In genomic region chr13:93453275-93453674, GRCm38 (mm10) we compare ENCODE assay signal across 16 mouse cellular contexts. TPM values are rescaled to one million over a fixed set of nuclear protein-coding genes. Genes with fewer than 3 reads are reported as not detected.
DNase-seq lines count a peak whose midpoint lies in the region; ATAC-seq and TF ChIP-seq lines count a peak whose summit lies in the region.
"Had no signal": no experiment of that assay in that cellular context is flagged by ENCODE, and none has a peak within 500 bp of the region (broad histone marks: within the 10 kb centered on the region; RNA-seq: fewer than 3 reads in every experiment).

No protein-coding gene starts in this region.

- intact Hi-C loops in heart, postnatal 14 days (cut with DNase I) = loop anchor here (5.0 kb wide), 1 partner anchor 44 kb away; the partner anchor contains the start of gene Jmy

- H3K4me1 ChIP-seq in cerebellum, adult 2 months (ENCODE audit: control insufficient read depth, insufficient read depth, low read length) = peaks cover 5% of the 10 kb centered on the region; the same call in 1 of the 2 replicates
- H3K4me1 ChIP-seq: embryonic facial prominence, embryonic 15.5 days; intestine, embryonic 15.5 days; limb, embryonic 10.5 days; midbrain, embryonic 15.5 days; neural tube, embryonic 15.5 days had no signal

- WGBS in cerebellum, adult 2 months = 12% methylated on average over 6 of the region's 6 CpGs

- H3K4me3 ChIP-seq in cerebellum, adult 2 months (replicated peaks; ENCODE audit: insufficient read depth, low read depth, low read length) = no peak overlapping the region
- H3K4me3 ChIP-seq: embryonic facial prominence, embryonic 15.5 days; intestine, embryonic 15.5 days; limb, embryonic 10.5 days; midbrain, embryonic 15.5 days; neural tube, embryonic 15.5 days had no signal

- DNase-seq in frontal cortex, postnatal 25 days (ENCODE audit: low spot score in 2 of 2) = no peak
- DNase-seq in cerebellum, adult 2 months = peak; percentile 70 to 80
- DNase-seq in layer of hippocampus, adult 18-20 months (ENCODE audit: low spot score in 2 of 2) = peak; percentile 15 to 72
- peak; percentile 34 for DNase-seq in right cerebral cortex, postnatal 25 days
- DNase-seq in B cell, adult 2 months = no peak
- no peak for DNase-seq in heart, postnatal 14 days
- DNase-seq: kidney, postnatal 14 days had no signal

- no peak for TF ChIP-seq CTCF in cerebellum, adult 2 months (IDR thresholded peaks at IDR 0.05; ENCODE audit: borderline replicate concordance, insufficient read depth, low read depth, low read length)

- ATAC-seq in frontal cortex, adult (ENCODE audit: low TSS enrichment) = peak; percentile 91
- no peak for ATAC-seq in inflammation-experienced regulatory T-cells, adult 6 months
- ATAC-seq: intestine, embryonic 15.5 days; midbrain, embryonic 15.5 days had no signal

- peak overlapping the region; percentile 40 for H3K27ac ChIP-seq in cerebellum, adult 2 months (ENCODE audit: insufficient read depth, low read length)
- H3K27ac ChIP-seq: embryonic facial prominence, embryonic 15.5 days; intestine, embryonic 15.5 days; limb, embryonic 10.5 days; macrophage; midbrain, embryonic 15.5 days; neural tube, embryonic 15.5 days; stomach, postnatal 0 days had no signal

- H3K27me3 ChIP-seq in cerebellum, adult 2 months (ENCODE audit: control insufficient read depth, insufficient read depth, low read length) = no peaks in the 10 kb centered on the region
- H3K27me3 ChIP-seq: embryonic facial prominence, embryonic 15.5 days; intestine, embryonic 15.5 days; midbrain, embryonic 15.5 days; neural tube, embryonic 15.5 days had no signal

- no peak for TF ChIP-seq POLR2A in cerebellum, adult 2 months (IDR thresholded peaks at IDR 0.05; ENCODE audit: borderline replicate concordance, insufficient read depth, low read length)

RNA-seq across cellular contexts. Expression of gene Jmy, which starts 46.3 kb away (rescaled TPM):
- 16.7 and 17.6 TPM in 2 replicates for polyA plus RNA-seq in cerebellum, adult 2 months (2012; rRNA removed)
- total RNA-seq in layer of hippocampus, adult 18-20 months (2021) = 10 to 100 TPM; 40.9 to 41.5 TPM
- 1 to 10 TPM; 1.0 to 2.5 (median 2.0) TPM for polyA plus RNA-seq in inflammation-experienced regulatory T-cells, adult 6 months (2017; shearing (Covaris generic))
- 10 to 100 TPM; 43.2 to 48.0 TPM for total RNA-seq in heart, postnatal 14 days (2021)

Comparison
In these comparisons a context has a peak if more than half of its experiments do, and no peak if none do; other contexts are left out.
1. DNase-seq: peak in cerebellum, adult 2 months (2 of 2), layer of hippocampus, adult 18-20 months (2 of 2) and right cerebral cortex, postnatal 25 days (single experiment); none in frontal cortex, postnatal 25 days (0 of 2), B cell, adult 2 months (0 of 2) and heart, postnatal 14 days (0 of 2).